Mouse (Mus musculus): Measurements from ENCODE around the gene Zdhhc8. TPM values are rescaled to one million over a fixed set of nuclear protein-coding genes. Genes with fewer than 3 reads are reported as not detected.
A peak's percentile ranks its signal among the peaks of the same experiment; 100 is the strongest.

The Zdhhc8 gene
- polyA plus RNA-seq, 1 experiment from 2014 or later: 6.8 TPM

GRCm38 (mm10) chr16:18227897-18228422 lies 7.0 kb downstream of the Zdhhc8 start:
- H3K4me3 ChIP-seq (ENCODE audit: low read depth, low read length): no peak overlapping the region
- 88% methylated on average over 20 of the region's 20 CpGs for WGBS
- ATAC-seq (ENCODE audit: low FRiP score, low TSS enrichment) (no peak), DNase-seq (ENCODE audit: low spot score) (no peak)
- H3K27me3 ChIP-seq (ENCODE audit: control insufficient read depth, insufficient read depth, low read length): no peaks in the 10 kb centered on the region
- TF ChIP-seq CTCF (IDR thresholded peaks at IDR 0.05; ENCODE audit: low read depth) (no peak), EP300 (optimal IDR thresholded peaks at IDR 0.05) (no peak)
- no peak overlapping the region for H3K4me2 ChIP-seq (replicated peaks; ENCODE audit: low read depth)
- no peaks in the 10 kb centered on the region for H3K4me1 ChIP-seq (replicated peaks; ENCODE audit: control insufficient read depth, insufficient read depth)
- no peak overlapping the region for H3K27ac ChIP-seq (replicated peaks)
- H3K9ac ChIP-seq (ENCODE audit: low read length): no peak overlapping the region
- H3K36me3 ChIP-seq (ENCODE audit: control insufficient read depth, insufficient read depth, low read length): peaks cover 16% of the 10 kb centered on the region
- no peaks in the 10 kb centered on the region for H3K9me3 ChIP-seq (ENCODE audit: control insufficient read depth, low read length)

GRCm38 (mm10) chr16:18227187-18227586 lies 7.7 kb downstream of the Zdhhc8 start:
- no peaks in the 10 kb centered on the region for H3K27me3 ChIP-seq (ENCODE audit: control insufficient read depth, insufficient read depth, low read length)
- H3K4me3 ChIP-seq (ENCODE audit: low read depth, low read length): no peak overlapping the region
- ATAC-seq (ENCODE audit: low FRiP score, low TSS enrichment): no peak
- TF ChIP-seq EP300 (optimal IDR thresholded peaks at IDR 0.05) (no peak), CTCF (IDR thresholded peaks at IDR 0.05; ENCODE audit: low read depth) (no peak)
- peaks cover 16% of the 10 kb centered on the region for H3K36me3 ChIP-seq (ENCODE audit: control insufficient read depth, insufficient read depth, low read length)
- H3K9ac ChIP-seq (ENCODE audit: low read length): no peak overlapping the region
- H3K4me2 ChIP-seq (replicated peaks; ENCODE audit: low read depth): no peak overlapping the region
- no peaks in the 10 kb centered on the region for H3K9me3 ChIP-seq (ENCODE audit: control insufficient read depth, low read length)
- 88% methylated on average over 13 of the region's 13 CpGs for WGBS
- H3K4me1 ChIP-seq (replicated peaks; ENCODE audit: control insufficient read depth, insufficient read depth): no peaks in the 10 kb centered on the region
- DNase-seq (ENCODE audit: low spot score): no peak
- no peak overlapping the region for H3K27ac ChIP-seq (replicated peaks)

GRCm38 (mm10) chr16:18222188-18222587 lies 12.7 kb downstream of the Zdhhc8 start:
- Histone ChIP-seq H3K4me3 (ENCODE audit: low read depth, low read length) (no peak overlapping the region), H3K4me2 (replicated peaks; ENCODE audit: low read depth) (no peak overlapping the region), H3K27me3 (ENCODE audit: control insufficient read depth, insufficient read depth, low read length) (no peaks in the 10 kb centered on the region), H3K27ac (replicated peaks) (no peak overlapping the region), H3K4me1 (replicated peaks; ENCODE audit: control insufficient read depth, insufficient read depth) (0 out of 2 replicates have a peak, but pooled peaks cover 2% of the 10 kb centered on the region), H3K9me3 (ENCODE audit: control insufficient read depth, low read length) (no peaks in the 10 kb centered on the region), H3K36me3 (ENCODE audit: control insufficient read depth, insufficient read depth, low read length) (peaks cover 12% of the 10 kb centered on the region; the same call in 1 of the 2 replicates), H3K9ac (ENCODE audit: low read length) (no peak overlapping the region)
- WGBS: 68% methylated on average over 11 of the region's 11 CpGs
- DNase-seq (ENCODE audit: low spot score) (no peak), ATAC-seq (ENCODE audit: low FRiP score, low TSS enrichment) (no peak)
- TF ChIP-seq CTCF (IDR thresholded peaks at IDR 0.05; ENCODE audit: low read depth) (no peak), EP300 (optimal IDR thresholded peaks at IDR 0.05) (no peak)

GRCm38 (mm10) chr16:18221543-18221898 lies 13.4 kb downstream of the Zdhhc8 start:
- H3K9me3 ChIP-seq (ENCODE audit: control insufficient read depth, low read length): no peaks in the 10 kb centered on the region
- DNase-seq (ENCODE audit: low spot score) (no peak), ATAC-seq (ENCODE audit: low FRiP score, low TSS enrichment) (no peak)
- WGBS: 71% methylated on average over 11 of the region's 11 CpGs
- H3K4me3 ChIP-seq (ENCODE audit: low read depth, low read length): no peak overlapping the region
- peaks cover 12% of the 10 kb centered on the region; the same call in 1 of the 2 replicates for H3K36me3 ChIP-seq (ENCODE audit: control insufficient read depth, insufficient read depth, low read length)
- H3K27ac ChIP-seq (replicated peaks): no peak overlapping the region
- H3K4me1 ChIP-seq (replicated peaks; ENCODE audit: control insufficient read depth, insufficient read depth): 0 out of 2 replicates have a peak, but pooled peaks cover 2% of the 10 kb centered on the region
- no peaks in the 10 kb centered on the region for H3K27me3 ChIP-seq (ENCODE audit: control insufficient read depth, insufficient read depth, low read length)
- TF ChIP-seq EP300 (optimal IDR thresholded peaks at IDR 0.05) (no peak), CTCF (IDR thresholded peaks at IDR 0.05; ENCODE audit: low read depth) (peak; percentile 32)
- H3K9ac ChIP-seq (ENCODE audit: low read length): no peak overlapping the region
- H3K4me2 ChIP-seq (replicated peaks; ENCODE audit: low read depth): no peak overlapping the region

- peaks cover 8% of the 10 kb centered on the region; the same call in 1 of the 2 replicates for H3K36me3 ChIP-seq (ENCODE audit: control insufficient read depth, insufficient read depth, low read length)
- no peak overlapping the region for H3K4me2 ChIP-seq (replicated peaks; ENCODE audit: low read depth)
- H3K4me3 ChIP-seq (ENCODE audit: low read depth, low read length): no peak overlapping the region
- WGBS: 84% methylated on average over 6 of the region's 6 CpGs
- TF ChIP-seq EP300 (optimal IDR thresholded peaks at IDR 0.05) (no peak), CTCF (IDR thresholded peaks at IDR 0.05; ENCODE audit: low read depth) (no peak)
- no peak overlapping the region for H3K27ac ChIP-seq (replicated peaks)
- no peak for DNase-seq (ENCODE audit: low spot score)
- 0 out of 2 replicates have a peak, but pooled peaks cover 2% of the 10 kb centered on the region for H3K4me1 ChIP-seq (replicated peaks; ENCODE audit: control insufficient read depth, insufficient read depth)
- no peak overlapping the region for H3K9ac ChIP-seq (ENCODE audit: low read length)
- no peaks in the 10 kb centered on the region for H3K9me3 ChIP-seq (ENCODE audit: control insufficient read depth, low read length)
- no peaks in the 10 kb centered on the region for H3K27me3 ChIP-seq (ENCODE audit: control insufficient read depth, insufficient read depth, low read length)
- ATAC-seq (ENCODE audit: low FRiP score, low TSS enrichment): no peak
Observed at GRCm38 (mm10) chr16:18220856-18221542, 13.9 kb downstream of the Zdhhc8 start.

- no peak overlapping the region for H3K4me3 ChIP-seq (ENCODE audit: low read depth, low read length)
- H3K9me3 ChIP-seq (ENCODE audit: control insufficient read depth, low read length): no peaks in the 10 kb centered on the region
- H3K4me1 ChIP-seq (replicated peaks; ENCODE audit: control insufficient read depth, insufficient read depth): 0 out of 2 replicates have a peak, but pooled peaks cover 2% of the 10 kb centered on the region
- 32% methylated on average over 8 of the region's 8 CpGs for WGBS
- peaks cover 5% of the 10 kb centered on the region; the same call in 1 of the 2 replicates for H3K36me3 ChIP-seq (ENCODE audit: control insufficient read depth, insufficient read depth, low read length)
- no peak for TF ChIP-seq EP300 (optimal IDR thresholded peaks at IDR 0.05)
- TF ChIP-seq CTCF (IDR thresholded peaks at IDR 0.05; ENCODE audit: low read depth): no peak
- ATAC-seq (ENCODE audit: low FRiP score, low TSS enrichment) (peak; percentile 58), DNase-seq (ENCODE audit: low spot score) (peak; percentile 49)
- H3K27me3 ChIP-seq (ENCODE audit: control insufficient read depth, insufficient read depth, low read length): no peaks in the 10 kb centered on the region
- H3K27ac ChIP-seq (replicated peaks): no peak overlapping the region
- H3K9ac ChIP-seq (ENCODE audit: low read length): peak overlapping the region; percentile 23; the same call in 1 of the 2 replicates
- H3K4me2 ChIP-seq (replicated peaks; ENCODE audit: low read depth): no peak overlapping the region
Observed at GRCm38 (mm10) chr16:18220001-18220400, 14.9 kb downstream of the Zdhhc8 start.

Measured in stomach, postnatal 0 days (tissue).